Comparison of ENCODE assay signal across 22 mouse cellular contexts in genomic region chr13:17762405-17762804, GRCm38 (mm10).
"Had no signal": no experiment of that assay in that cellular context is flagged by ENCODE, and none has a peak within 500 bp of the region (broad histone marks: within the 10 kb centered on the region; RNA-seq: fewer than 3 reads in every experiment).

No protein-coding gene starts in this region.

- H3K27ac ChIP-seq: liver, embryonic 15.5 days; lung, embryonic 15.5 days; macrophage; midbrain, embryonic 10.5 days; midbrain, embryonic 13.5 days; neural tube, embryonic 13.5 days; neural tube, embryonic 15.5 days had no signal

- H3K36me3 ChIP-seq: lung, embryonic 15.5 days had no signal

- H3K4me3 ChIP-seq: liver, embryonic 15.5 days; lung, embryonic 15.5 days; megakaryocyte, embryonic 14.5 days; midbrain, embryonic 10.5 days; midbrain, embryonic 13.5 days; myocyte; neural tube, embryonic 13.5 days; neural tube, embryonic 15.5 days had no signal

- DNase-seq: liver, postnatal 0 days; lung, adult 2 months; lung, postnatal 14 days; lung, postnatal 36 days; right cerebral cortex, adult 18-20 months; right cerebral cortex, postnatal 25 days; right cerebral cortex, postnatal 4 days; spleen, adult 18-20 months; thymus, adult 18-20 months; thymus, postnatal 14 days; thymus, postnatal 36 days had no signal

- H3K9me3 ChIP-seq: liver, embryonic 15.5 days; lung, embryonic 15.5 days; megakaryocyte, embryonic 14.5 days; midbrain, embryonic 10.5 days; midbrain, embryonic 13.5 days; neural tube, embryonic 13.5 days; neural tube, embryonic 15.5 days had no signal

- ATAC-seq: liver, postnatal 0 days; lung, postnatal 0 days; midbrain, embryonic 13.5 days; midbrain, embryonic 16.5 days had no signal

- H3K4me2 ChIP-seq: liver, embryonic 15.5 days; lung, embryonic 15.5 days; midbrain, embryonic 13.5 days; neural tube, embryonic 13.5 days; neural tube, embryonic 15.5 days had no signal

- H3K4me1 ChIP-seq: liver, embryonic 15.5 days; lung, embryonic 15.5 days; midbrain, embryonic 10.5 days; midbrain, embryonic 13.5 days; neural tube, embryonic 13.5 days; neural tube, embryonic 15.5 days had no signal

- H3K27me3 ChIP-seq: liver, embryonic 15.5 days; lung, embryonic 15.5 days; megakaryocyte, embryonic 14.5 days; midbrain, embryonic 13.5 days; neural tube, embryonic 13.5 days; neural tube, embryonic 15.5 days had no signal

- H3K9ac ChIP-seq: liver, embryonic 15.5 days; liver, postnatal 0 days; lung, embryonic 15.5 days; midbrain, embryonic 13.5 days; neural tube, embryonic 13.5 days; neural tube, embryonic 15.5 days had no signal
